10 mouse cellular contexts compared by ENCODE assay signal in the genomic region with DNA sequence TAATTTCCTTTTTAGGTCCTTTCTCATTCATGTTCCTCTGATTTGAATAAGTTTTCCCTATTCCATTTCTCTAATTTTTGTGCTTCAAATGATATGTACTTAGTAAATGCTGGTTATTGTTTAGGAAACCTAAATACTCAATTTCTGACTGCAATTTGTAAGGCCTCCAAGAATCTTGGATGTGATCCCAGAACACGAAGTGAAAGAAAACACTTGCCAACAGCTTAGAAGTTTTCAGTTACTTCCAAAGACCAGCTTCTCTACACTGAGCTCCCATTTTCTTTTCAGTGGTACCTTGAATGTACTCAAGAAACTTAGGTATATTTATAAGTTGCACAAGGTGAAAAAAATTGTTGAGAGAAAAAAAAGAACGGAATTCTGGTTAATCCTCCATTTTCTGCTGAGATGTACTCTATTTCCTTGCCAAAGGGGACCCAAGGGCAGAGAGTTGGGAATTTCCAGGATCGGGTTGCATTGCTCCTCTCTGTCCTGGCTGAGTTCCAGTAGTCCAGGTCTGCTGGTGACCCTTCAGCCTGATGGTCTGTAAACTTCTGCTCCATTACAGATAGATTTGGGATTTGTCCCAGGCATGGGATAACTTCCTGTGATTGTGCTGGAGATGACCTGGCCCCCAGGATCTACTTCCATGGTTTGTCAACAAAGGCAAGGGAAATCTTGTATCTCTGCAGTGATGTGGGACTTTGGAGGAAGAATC. TPM values are rescaled to one million over a fixed set of nuclear protein-coding genes. Genes with fewer than 3 reads are reported as not detected.
DNase-seq lines count a peak whose midpoint lies in the region; ATAC-seq lines count a peak whose summit lies in the region.
"Had no signal": no experiment of that assay in that cellular context is flagged by ENCODE, and none has a peak within 500 bp of the region (broad histone marks: within the 10 kb centered on the region; RNA-seq: fewer than 3 reads in every experiment).

No protein-coding gene starts in this region.

- no peaks in the 10 kb centered on the region for H3K27me3 ChIP-seq in heart, embryonic 16.5 days (ENCODE audit: control insufficient read depth, insufficient read depth, low read length)
- H3K27me3 ChIP-seq: megakaryocyte, embryonic 14.5 days had no signal

- no peak overlapping the region for H3K4me2 ChIP-seq in heart, embryonic 16.5 days (ENCODE audit: low read depth, low read length)

- peak; percentile 49; the same call in 1 of the 2 replicates for ATAC-seq in heart, embryonic 16.5 days (replicated peaks; ENCODE audit: extremely low read depth, insufficient read depth, low FRiP score)
- ATAC-seq in frontal cortex, adult (ENCODE audit: low TSS enrichment), result no peak

- peak overlapping the region; percentile 46; the same call in 1 of the 2 replicates for H3K27ac ChIP-seq in heart, embryonic 16.5 days (ENCODE audit: low read length)

- no peaks in the 10 kb centered on the region for H3K9me3 ChIP-seq in heart, embryonic 16.5 days (replicated peaks; ENCODE audit: control insufficient read depth, low read length)
- H3K9me3 ChIP-seq: G1E; megakaryocyte, embryonic 14.5 days had no signal

- intact Hi-C loops in left cerebral cortex, postnatal 10 days (cut with DNase I), result no loop called here
- intact Hi-C loops in left cerebral cortex, postnatal 4 days (cut with DNase I), result no loop called here

- peak; percentile 5 to 16 for DNase-seq in left cerebral cortex, postnatal 10 days (ENCODE audit: extremely low spot score in 1 of 2, low spot score in 2 of 2)
- no peak for DNase-seq in left cerebral cortex, postnatal 4 days
- peak; percentile 59 for DNase-seq in adrenal gland, postnatal 14 days
- DNase-seq in lung, postnatal 10 days, result peak; percentile 45
- DNase-seq in right cerebral cortex, postnatal 25 days, result no peak
- no peak for DNase-seq in urinary bladder, postnatal 25 days (ENCODE audit: low spot score)

- H3K4me1 ChIP-seq in heart, embryonic 16.5 days (ENCODE audit: control insufficient read depth, insufficient read depth, low read length), result no peaks in the 10 kb centered on the region
- H3K4me1 ChIP-seq: megakaryocyte, embryonic 14.5 days had no signal

- H3K9ac ChIP-seq in heart, embryonic 16.5 days (ENCODE audit: low read length), result no peak overlapping the region

- WGBS in heart, embryonic 16.5 days, result 32% methylated on average over 3 of the region's 3 CpGs

- no peak overlapping the region for H3K4me3 ChIP-seq in heart, embryonic 16.5 days (ENCODE audit: low read length)
- H3K4me3 ChIP-seq: megakaryocyte, embryonic 14.5 days had no signal

- H3K36me3 ChIP-seq in heart, embryonic 16.5 days (ENCODE audit: control insufficient read depth, insufficient read depth), result no peaks in the 10 kb centered on the region
- H3K36me3 ChIP-seq: G1E had no signal

RNA-seq across cellular contexts. Expression of gene Gab3, which starts 38.2 kb away (rescaled TPM):
- 1 to 10 TPM; 1.1 to 2.9 TPM for total RNA-seq in left cerebral cortex, postnatal 10 days (2021)
- total RNA-seq in left cerebral cortex, postnatal 4 days (2021), result 1 to 10 TPM; 1.7 to 2.1 TPM
- total RNA-seq in adrenal gland, postnatal 14 days (2021), result 2.3 and 3.6 TPM in 2 replicates
- polyA plus RNA-seq in heart, embryonic 16.5 days (2015; fragmentation: Nextera tagmentation; extraction: Ambion mirVana), result 4.0 and 4.9 TPM in 2 replicates

RNA-seq across cellular contexts. Expression of gene Dkc1, which starts 48.6 kb away (rescaled TPM):
- total RNA-seq in left cerebral cortex, postnatal 10 days (2021), result 10 to 100 TPM; 24.7 to 25.1 TPM
- 10 to 100 TPM; 29.8 to 32.8 TPM for total RNA-seq in left cerebral cortex, postnatal 4 days (2021)
- total RNA-seq in adrenal gland, postnatal 14 days (2021), result 45.7 and 57.9 TPM in 2 replicates
- polyA plus RNA-seq in heart, embryonic 16.5 days (2015; fragmentation: Nextera tagmentation; extraction: Ambion mirVana), result 68.9 and 82.9 TPM in 2 replicates

Comparison
In these comparisons a context has a peak if more than half of its experiments do, and no peak if none do; other contexts are left out.
1. DNase-seq: peak in left cerebral cortex, postnatal 10 days (2 of 2), adrenal gland, postnatal 14 days (single experiment) and lung, postnatal 10 days (single experiment); none in left cerebral cortex, postnatal 4 days (single experiment), right cerebral cortex, postnatal 25 days (single experiment) and urinary bladder, postnatal 25 days (single experiment).